Mouse (Mus musculus) left cerebral cortex, postnatal 14 days (tissue): ENCODE results near the gene Gm17949. TPM values are rescaled to one million over a fixed set of nuclear protein-coding genes. Genes with fewer than 3 reads are reported as not detected.

Source experiments
- DNase-seq, 2 experiments: peaks; one replicate each; pipeline ENCODE4 v3.0.0; 2021 to 2022; ENCODE audit warnings: low spot score in 2 of 2, mixed read lengths in 1 of 2
- intact Hi-C: fragments of 180-260 bp; cut with DNase I; formaldehyde crosslinking; loops from one replicate; pipeline ENCODE4 v1.15.1; 2025
- total RNA-seq, 2 experiments: library from RNA; stranded (reverse); gene quantifications; 2 replicates each; pipeline ENCODE4 v1.2.3; 2021

The Gm17949 gene
- total RNA-seq, 2 experiments from 2014 or later, result 0.30 TPM; not detected in 1

- intact Hi-C loops, result loop anchor here (5.0 kb wide), 1 partner anchor 182 kb away; no protein-coding TSS in a partner anchor
- no peak for DNase-seq
Observed at GRCm38 (mm10) chr17:56988921-56989430, 22.3 kb upstream of the Gm17949 start.

GRCm38 (mm10) chr17:56989467-56990114, 21.7 kb upstream of the Gm17949 start:
- peak; percentile 80 to 88 for DNase-seq
- intact Hi-C loops, result loop anchor here (5.0 kb wide), 1 partner anchor 182 kb away; no protein-coding TSS in a partner anchor

- DNase-seq, result peak; percentile 95 to 97
- intact Hi-C loops, result no loop called here
Observed at GRCm38 (mm10) chr17:56990115-56990746, 21.0 kb upstream of the Gm17949 start, which contains the start of gene Clpp. Gene Clpp, plus strand, starts transcription at chr17:56990305.

- intact Hi-C loops, result no loop called here
- no peak for DNase-seq
Observed at GRCm38 (mm10) chr17:56990966-56991365, 20.3 kb upstream of the Gm17949 start.

- intact Hi-C loops, result loop anchor here (5.0 kb wide), 2 partner anchors 98 to 183 kb away; no protein-coding TSS in a partner anchor
- DNase-seq, result no peak
Observed at GRCm38 (mm10) chr17:56995046-56995445, 16.2 kb upstream of the Gm17949 start.

- DNase-seq, result no peak
- intact Hi-C loops, result loop anchor here (5.0 kb wide), 2 partner anchors 99 to 184 kb away; no protein-coding TSS in a partner anchor
Observed at GRCm38 (mm10) chr17:56996506-56996905, 14.8 kb upstream of the Gm17949 start.

GRCm38 (mm10) chr17:56997029-56997667, 14.1 kb upstream of the Gm17949 start, which contains the start of gene Alkbh7:
Gene Alkbh7, plus strand, starts transcription at chr17:56997339.
- intact Hi-C loops, result loop anchor here (5.0 kb wide), 2 partner anchors 100 to 185 kb away; no protein-coding TSS in a partner anchor
- peak; percentile 93 to 97 for DNase-seq

- intact Hi-C loops, result loop anchor here (5.0 kb wide), 2 partner anchors 102 to 187 kb away; no protein-coding TSS in a partner anchor
- DNase-seq, result no peak
Observed at GRCm38 (mm10) chr17:56999414-56999813, 11.9 kb upstream of the Gm17949 start.

GRCm38 (mm10) chr17:56999968-57000609, 11.2 kb upstream of the Gm17949 start, which contains the start of gene Pspn:
Gene Pspn, minus strand, starts transcription at chr17:57000018.
- DNase-seq, result no peak
- intact Hi-C loops, result loop anchor here (5.0 kb wide), 2 partner anchors 103 to 188 kb away; no protein-coding TSS in a partner anchor

GRCm38 (mm10) chr17:57001228-57001627, 10.0 kb upstream of the Gm17949 start:
- DNase-seq, result no peak
- intact Hi-C loops, result no loop called here

- intact Hi-C loops, result no loop called here
- no peak for DNase-seq
Observed at GRCm38 (mm10) chr17:57003994-57004393, 7.3 kb upstream of the Gm17949 start.

- intact Hi-C loops, result no loop called here
- DNase-seq, result peak in 1 of 2 experiments; percentile 34
Observed at GRCm38 (mm10) chr17:57007137-57007905, 3.9 kb upstream of the Gm17949 start.

- intact Hi-C loops, result loop anchor here (5.0 kb wide), 1 partner anchor 321 kb away; no protein-coding TSS in a partner anchor
- DNase-seq, result no peak
Observed at GRCm38 (mm10) chr17:57010911-57011235, 396 bp upstream of the Gm17949 start.

- intact Hi-C loops, result loop anchor here (5.0 kb wide), 1 partner anchor 320 kb away; no protein-coding TSS in a partner anchor
- DNase-seq, result no peak
Observed at GRCm38 (mm10) chr17:57012245-57012795, 1.1 kb downstream of the Gm17949 start.

- DNase-seq, result no peak
- intact Hi-C loops, result no loop called here
Observed at GRCm38 (mm10) chr17:57019693-57020092, 8.4 kb downstream of the Gm17949 start.

GRCm38 (mm10) chr17:57020960-57021359, 9.7 kb downstream of the Gm17949 start:
- intact Hi-C loops, result no loop called here

GRCm38 (mm10) chr17:57027471-57027870, 16.2 kb downstream of the Gm17949 start:
- no peak for DNase-seq
- intact Hi-C loops, result no loop called here

More at GRCm38 (mm10) chr17:57020960-57021359, 9.7 kb downstream of the Gm17949 start:
- DNase-seq, result no peak

GRCm38 (mm10) chr17:57029691-57030090, 18.4 kb downstream of the Gm17949 start:
- DNase-seq, result no peak
- intact Hi-C loops, result no loop called here
